Mouse (Mus musculus) retina, adult 2 months (tissue): ENCODE results near the gene Id1.

Source experiments
- DNase-seq: peaks from one replicate; pipeline ENCODE4 v3.0.0-alpha.2; 2012; ENCODE audit warnings: low read depth, low spot score

Id1 gene

DNA sequence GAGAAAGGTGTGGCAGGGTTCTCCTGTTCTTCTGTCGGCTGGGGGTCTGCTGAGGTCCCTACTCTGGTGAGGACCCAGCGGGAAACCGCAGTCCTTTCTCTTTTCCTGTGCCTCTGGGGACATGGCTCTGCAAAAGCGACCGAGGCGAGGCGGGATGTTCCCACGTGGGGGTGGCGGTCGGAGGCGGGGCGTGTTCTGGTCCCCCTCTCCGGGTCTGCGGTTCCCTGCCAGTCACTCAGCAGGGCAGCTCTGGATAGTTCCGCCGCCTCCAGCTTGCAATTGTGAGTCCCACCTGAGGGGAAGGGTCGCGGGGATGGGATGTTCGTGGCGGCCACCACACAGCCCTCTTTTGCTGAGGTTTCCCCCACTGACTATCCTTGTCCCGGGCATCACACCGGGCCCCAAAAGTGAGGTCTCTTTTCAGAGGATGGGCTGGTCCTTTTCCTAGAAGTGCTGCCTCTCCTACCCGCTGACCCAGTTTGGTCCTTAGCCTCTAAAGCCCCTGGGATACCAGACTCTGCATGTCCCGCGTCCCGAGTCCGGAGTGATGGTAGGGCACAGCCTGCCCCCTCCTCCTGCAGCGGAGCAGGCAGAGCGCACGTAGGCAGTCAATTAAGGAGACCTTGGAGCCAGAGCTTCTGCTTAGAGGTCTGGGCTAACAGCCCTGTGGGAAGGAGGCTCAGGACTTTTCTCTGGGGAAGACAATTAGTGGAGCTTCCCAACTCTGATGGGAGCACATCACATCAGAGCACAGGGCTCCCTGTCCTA, 18.1 kb downstream of the Id1 start, which contains the start of gene Cox4i2:
TSS of gene Cox4i2 (plus strand) at position 230 of the 768 bp plus-strand sequence.
- no peak for DNase-seq

DNA sequence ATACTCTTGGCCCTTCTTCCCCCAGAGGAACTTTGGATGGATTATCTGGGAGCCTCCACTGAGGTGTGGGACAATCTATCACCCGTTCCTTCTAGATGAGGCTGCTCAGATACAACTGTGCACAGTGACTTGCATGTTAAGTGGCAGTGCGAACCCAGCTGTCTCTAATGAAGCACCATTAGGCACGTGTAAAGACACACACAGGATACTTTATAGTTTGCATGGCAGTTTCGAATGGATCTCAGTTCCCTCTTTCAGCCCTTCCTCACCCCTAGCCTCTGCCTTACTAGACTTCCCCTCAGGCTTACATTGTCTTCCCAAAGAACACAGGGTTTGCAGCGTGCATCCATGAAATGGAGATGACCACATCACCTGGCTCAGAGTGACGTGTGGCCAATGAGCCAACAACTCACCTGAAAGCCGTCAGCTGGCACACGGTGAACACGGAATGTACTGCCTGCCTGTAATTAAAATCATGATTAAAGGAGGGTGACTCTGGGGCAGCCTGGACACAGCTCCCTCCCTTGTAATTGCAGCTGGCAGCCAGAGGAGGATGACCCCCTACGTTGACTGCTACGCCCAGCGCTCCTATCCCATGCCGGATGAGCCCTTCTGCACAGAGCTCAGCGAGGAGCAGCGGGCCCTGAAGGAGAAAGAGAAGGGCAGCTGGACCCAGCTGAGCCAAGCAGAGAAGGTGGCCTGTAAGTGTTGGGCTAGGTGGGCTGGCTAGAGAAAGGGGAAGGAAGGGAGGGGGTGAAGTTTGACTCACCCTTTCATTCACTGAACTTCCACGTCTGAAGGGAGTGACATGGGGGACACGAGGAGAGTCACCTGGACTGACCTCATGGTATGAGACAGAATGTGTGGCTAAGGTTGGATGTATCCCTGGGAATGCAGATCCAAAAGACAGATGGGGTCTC, 20.7 kb downstream of the Id1 start:
- DNase-seq: no peak

DNA sequence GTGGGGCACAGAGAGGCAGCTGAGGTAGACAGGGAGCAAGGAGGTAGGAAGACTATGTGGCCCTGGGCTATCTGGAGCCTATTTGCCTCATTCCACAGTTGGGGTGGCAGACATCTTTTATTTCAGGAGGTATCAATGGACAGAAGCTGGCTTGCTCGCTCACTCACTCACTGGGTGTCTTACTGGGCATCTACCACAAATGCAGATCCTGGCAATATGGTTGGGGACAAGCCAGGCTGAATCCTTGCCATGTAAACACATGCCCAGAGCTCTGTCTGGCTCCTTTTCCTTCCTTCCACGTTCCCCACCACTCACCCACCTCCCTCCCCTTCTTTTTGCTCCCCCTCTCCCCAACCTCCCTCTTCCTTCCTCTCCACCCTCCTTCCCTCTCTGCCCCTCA, 21.4 kb downstream of the Id1 start:
- no peak for DNase-seq

DNA sequence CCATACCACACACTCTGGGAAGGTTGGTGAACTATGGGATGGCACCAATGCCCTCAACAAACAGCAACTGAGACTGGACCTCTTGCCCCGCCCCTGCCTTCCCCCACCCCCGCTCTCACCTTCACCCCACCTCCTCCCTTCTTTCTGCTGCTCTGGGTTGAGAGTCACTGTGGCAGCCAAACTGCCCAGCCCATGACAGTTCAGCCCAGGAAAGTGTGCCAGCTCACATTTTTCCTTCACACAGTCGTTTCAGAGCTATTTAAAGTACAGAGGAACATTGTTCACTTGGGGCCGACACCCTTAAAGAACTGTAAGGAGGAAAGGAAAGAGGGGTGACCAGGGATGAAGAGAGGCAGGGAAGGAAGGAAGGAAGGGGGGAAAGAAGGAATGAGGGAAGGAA, 22.3 kb downstream of the Id1 start:
- DNase-seq: no peak

DNA sequence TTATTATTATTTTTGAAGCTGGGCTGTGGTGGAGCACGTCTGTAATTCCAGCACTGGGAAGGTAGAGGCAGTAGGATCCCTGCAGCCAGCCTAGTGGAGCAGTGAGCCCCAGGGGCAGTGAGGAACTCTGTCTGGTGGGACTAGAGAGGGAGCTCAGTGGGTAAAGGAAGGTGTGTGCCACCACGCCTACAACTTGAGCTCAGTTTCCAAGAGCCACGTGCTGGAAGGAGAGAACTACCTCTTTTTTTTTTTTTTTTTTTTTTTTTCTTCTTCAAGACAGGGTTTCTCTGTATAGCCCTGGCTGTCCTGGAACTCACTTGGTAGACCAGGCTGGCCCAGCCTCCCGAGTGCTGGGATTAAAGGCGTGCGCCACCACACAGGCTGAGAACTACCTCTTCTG, 27.3 kb downstream of the Id1 start:
- no peak for DNase-seq

DNA sequence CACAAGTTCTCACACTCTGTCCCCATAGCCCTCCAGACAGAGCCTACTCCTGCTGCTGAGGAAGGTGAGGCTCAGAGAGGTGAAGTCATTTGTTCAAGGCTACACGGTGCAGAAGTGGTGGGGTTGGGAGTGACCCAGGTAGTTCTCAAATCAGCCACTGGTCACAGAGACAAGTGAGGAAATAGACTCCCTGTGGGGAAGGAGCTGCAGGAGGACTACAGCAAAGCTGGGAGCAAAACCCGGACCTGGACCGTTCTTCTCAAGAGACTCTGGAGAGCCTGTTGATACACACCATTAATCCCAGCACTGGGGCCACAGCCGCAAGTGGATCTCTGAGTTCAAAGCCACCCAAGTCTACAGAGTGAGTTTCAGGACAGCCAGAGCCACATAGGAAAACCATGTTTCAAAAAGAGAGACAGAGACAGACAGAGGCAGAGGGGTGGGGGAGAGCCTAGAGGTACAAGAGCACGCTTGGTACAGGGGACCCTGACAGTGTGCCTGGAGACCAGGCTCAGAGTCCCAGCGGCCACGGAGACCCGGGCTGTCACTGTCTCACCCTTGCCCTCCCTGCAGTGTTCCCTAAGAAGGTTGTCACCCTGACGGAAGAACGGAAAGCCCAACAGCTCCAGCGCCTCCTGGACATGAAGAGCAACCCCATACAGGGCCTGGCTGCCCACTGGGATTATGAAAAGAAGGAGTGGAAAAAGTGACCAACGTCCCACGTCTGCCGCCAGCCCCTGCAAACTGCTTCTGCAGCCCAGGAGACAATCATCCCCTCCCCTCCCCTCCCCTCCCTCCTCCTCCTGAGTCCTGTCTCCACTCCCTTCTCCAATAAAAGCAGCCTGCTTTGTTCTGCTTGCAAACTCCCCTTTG, 28.4 kb downstream of the Id1 start:
- DNase-seq: no peak

DNA sequence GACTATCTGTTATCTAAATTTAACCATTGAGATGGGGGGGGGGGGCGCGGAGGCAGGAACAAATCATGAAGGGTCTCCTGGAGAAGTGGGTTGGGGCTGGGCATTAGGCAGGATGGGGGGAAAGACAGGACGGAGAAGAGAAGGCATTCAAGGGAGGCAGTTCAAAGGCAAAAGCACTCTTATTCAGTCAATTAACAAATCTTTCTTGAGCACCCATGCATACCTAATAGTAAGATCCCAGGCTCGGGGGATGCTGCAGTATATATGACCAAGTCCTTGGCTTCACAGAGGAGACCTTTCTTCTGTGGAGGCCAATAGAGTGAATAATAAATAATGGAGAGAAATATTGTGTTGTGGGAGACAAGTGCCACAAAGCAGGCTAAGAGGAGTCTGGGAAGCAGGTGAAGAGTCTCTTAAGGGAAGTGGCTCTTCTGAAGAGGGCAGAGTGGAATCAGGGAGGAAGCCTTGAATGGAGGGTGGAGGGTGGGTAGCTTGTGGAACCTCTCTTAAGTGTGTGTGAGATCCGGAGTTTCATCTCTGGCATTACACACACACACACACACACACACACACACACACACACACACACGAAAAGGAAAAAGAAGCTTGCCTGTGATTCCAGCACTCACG, 29.1 kb downstream of the Id1 start:
- no peak for DNase-seq

DNA sequence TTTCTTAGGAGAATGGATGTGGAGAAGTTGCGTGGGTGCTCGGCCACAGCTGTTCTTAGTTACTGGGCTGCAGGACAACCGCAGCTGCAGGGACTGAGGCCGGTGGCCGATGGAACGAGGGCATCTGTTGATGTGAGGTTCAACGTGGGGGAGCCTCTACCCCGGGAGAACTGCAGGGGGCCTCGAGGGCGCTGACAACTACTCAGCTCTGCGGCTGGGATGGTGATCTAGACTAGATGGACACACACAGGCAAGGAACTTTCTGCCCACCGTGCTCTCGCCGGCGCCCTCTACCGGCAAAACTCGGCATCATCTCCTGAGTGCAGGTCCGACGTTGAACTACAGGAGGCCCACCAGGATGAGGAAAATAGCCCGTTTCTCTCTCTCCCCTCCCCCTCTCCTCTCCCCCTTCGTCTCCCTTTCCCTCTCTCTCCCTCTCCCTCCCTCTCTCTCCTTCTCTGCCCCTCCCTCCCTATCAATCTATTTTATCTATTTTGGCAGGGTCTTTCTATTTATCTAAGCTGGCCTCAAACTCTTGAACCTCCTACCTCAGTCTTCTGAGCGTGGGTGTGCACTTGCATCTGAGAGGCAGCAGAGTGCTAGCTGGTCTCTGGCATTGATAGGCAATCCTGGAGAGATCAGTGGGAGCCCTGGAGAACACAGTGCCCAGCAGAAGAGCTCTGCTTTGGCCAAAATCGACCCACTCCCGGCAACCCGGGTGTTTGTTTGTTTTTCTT, 30.5 kb downstream of the Id1 start:
- DNase-seq: peak; percentile 41

DNA sequence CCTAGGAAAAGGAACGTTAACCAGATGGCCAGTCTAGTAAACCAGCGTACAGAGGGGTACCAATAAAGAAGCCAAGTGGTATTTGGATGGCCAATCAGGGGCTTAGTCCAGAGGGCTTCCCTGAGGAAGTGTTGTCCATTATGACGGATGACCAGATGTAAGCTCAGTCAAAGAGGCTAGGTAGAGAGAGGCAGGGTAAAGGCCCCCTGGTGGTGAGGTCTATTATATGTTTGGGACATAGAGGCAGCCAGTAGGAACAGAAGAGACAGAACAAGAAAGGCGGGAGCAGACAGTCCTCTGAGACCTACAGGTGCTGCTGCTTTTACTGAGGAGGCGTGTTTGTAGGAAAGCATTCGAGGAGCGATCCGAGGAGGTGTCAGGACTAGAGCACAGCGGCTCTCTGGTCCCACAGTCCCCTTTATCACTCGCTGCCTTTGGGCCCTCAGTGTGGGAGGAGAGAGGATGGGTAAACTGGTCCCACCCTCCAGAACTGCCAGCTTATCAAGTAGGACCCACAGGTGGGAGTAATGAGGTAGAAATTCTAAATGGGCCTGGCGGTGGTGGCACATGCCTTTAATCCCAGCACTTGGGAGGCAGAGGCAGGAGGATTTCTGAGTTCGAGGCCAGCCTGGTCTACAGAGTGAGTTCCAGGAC, 31.7 kb downstream of the Id1 start:
- no peak for DNase-seq

DNA sequence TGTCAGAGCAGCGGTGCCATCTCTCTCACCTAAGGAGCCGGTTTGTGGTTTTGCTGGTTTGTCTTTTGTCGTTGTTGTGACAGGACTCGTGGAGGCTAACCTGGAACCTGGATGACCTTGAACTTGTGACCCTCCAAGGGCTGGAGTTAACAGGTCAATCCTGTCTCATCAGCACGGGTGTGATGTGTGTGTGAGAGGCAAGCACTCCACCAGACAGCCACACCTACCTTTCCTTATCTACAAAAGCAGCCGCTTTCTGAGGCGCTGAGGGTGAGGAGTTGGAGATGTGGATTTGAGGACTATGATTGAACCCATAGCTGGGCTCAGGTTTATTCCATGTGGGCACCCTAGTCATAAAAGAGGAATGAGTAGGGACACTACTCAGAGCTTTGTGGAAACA, 33.6 kb downstream of the Id1 start:
- DNase-seq: no peak

DNA sequence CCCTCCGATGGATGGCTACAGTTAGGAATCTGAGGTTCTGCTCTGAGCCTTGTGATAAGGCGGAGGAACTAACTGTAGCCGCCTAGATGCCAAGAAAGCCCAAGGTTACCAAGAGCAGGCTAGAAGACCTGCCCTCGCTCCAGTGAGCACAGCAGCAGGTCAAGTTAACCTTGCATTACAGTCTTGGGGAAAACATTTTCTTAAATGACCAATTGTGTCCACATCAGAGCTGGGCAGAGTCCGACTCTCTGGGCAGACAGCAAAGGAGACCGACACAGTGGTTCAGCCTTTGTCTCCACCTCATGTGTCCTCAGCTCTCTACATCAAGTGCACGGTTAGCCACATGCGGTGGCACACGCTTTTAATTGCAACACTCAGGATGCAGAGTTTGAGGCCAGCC, 35.5 kb downstream of the Id1 start:
- DNase-seq: no peak

DNA sequence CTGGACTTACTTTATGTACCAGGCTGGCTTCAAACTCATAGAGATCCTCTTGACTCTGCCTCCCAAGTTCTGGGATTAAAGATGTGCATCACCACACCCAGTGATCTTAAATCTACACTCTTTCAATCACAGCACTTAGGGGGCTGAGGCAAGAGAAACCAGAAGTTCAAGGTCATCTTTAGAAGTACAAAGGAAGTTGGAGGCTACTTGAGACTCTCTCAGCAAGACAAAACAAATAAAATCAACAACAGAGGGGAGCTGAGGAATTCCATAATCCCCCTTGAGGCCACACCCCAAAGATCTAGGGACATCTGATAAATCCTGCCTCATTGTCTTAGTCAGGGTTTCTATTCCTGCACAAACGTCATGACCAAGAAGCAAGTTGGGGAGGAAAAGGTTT, 36.2 kb downstream of the Id1 start:
- no peak for DNase-seq

DNA sequence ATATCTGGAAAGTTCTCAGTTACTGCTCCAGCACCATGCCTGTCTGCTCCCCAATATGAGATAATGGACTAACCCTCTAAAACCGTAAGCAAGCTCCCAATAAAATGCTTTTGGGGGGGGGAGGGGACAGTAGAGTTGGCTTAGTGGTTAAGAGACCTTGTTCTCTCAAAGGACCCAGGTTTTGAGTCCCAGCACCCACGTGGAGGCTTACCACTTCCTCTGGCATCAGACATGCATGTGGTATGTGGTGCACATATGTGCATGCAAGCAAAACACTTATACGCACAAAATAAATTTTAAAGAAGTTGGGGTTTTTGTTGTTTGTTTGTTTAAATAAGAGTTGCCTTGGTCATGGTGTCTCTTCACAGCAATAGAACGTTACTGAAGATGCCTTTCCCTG, 39.3 kb downstream of the Id1 start:
- no peak for DNase-seq

DNA sequence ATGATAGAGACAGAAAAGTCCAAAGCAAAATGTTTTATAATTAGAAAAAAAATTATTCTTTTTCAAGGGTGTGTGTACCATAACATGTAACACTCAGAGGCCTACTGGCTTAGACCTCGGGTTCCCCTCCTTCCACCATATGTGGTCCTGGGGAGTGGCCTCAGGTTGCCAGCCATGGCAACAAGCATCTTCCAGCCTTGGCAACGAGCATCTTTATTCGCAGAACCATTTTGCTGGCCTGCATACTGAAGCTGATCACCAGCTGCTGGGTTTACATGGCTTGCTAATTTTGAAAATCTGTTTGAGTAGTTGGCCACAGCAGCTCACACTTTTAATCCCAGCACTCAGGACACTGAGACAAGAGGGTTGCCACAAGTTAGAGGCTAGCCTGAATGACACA, 40.0 kb downstream of the Id1 start:
- DNase-seq: no peak

DNA sequence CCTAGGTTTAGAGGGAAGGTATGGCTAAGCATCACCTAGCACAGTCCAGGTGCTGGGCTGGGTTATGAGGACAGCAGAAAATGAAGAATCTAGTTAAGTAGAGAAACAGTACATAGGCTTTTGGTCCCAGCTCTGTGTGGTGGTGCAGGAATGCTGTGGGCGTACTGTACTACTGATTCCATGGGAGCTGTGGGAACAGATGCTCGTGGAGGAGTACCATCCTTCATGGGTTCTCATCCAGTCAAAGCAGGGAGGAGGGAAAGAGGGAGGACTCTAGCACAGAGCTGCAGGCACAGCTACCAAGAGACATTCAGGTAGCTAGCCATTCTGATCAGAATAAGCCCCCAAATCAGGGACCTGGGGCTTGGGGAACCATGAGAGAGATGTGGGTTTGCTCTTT, 40.4 kb downstream of the Id1 start:
- DNase-seq: no peak

DNA sequence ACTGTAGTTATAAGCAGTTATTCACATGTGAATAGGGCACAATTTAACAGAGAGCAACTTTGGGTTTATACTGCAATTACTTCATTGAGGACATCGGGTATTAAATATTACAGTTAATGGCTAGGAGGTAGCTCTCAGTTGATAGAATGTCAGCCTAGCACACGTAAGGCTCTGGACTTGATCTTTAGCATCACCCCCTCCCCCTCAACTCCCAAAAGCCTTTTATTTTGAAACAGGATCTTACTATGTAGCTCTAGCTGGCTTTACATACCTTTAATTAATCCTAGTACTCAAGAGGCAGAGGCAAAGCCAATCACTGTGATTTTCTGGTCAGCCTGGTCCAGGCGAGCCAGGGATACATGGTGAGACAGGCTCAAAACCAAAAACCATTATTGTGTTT, 41.0 kb downstream of the Id1 start:
- no peak for DNase-seq

DNA sequence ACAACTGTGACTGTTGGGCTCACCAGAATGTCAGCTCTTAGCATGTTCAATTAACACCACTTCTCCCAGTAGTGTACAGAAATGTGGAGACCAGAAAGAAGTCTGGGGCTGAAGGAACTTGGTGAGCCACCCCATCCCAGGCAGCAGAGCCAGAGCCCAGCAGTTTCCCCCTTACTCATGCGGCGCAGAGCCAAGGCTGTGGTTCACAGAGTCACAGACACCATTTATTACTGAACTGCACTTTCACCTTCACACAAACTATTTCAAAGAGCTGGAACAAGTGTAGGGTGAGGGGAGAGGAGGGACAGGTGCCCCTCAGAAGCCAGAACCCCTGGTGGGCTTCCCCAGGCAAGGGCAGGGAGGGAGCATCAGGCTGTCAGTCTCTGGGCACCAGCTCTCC, 44.4 kb downstream of the Id1 start:
- DNase-seq: no peak

DNA sequence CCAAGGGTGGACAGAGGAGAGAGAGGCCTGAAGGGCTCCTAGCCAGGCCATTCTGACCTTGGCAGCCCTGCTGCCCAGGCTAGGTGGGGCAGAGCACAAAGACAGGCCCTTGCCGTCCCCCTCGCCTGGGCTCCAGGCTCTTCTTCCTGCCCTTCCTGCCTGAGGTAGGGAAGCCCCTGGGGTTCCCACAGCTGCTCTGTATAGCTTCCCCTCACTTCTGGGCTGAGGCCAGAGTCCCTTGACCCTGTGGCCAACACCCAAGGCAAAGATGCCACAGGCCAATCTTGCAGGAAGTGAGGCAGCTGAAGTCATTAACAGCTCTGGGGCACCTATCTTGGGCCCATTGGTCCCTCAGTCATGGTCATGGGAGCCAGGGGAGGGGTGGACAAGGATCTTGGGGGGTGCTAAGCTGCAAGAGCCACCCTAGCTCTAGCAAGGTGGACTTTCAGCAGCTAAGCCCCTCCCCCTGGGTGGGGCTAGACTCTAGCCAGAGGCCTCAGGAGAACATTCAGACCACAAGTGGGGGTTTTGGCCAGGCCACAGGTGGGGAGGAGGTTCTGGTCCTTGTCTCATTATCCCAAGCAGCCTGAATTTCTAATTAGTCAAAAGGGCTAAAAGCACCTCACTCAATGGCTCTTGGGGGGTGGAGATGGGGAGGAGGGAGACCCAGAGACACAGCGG, 45.1 kb downstream of the Id1 start:
- no peak for DNase-seq

DNA sequence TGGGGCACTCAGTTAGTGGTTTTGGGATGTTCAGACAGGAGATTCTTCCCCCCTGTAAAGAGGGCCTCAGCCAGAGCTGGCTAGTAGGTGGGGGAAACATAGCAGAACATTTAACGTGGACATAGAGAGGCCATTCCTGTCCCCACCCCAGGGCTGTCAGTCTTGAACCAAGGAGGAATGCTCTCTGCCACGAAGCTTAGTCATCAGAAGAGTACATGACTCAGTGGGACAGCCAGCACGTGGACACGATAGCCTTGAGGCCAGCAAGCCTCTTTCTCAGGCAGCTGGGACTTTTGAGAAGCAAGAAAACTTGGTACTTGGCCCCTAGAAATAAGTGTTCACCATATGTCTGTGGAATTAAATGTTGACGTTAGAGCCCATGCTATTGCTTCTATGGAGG, 46.6 kb downstream of the Id1 start:
- no peak for DNase-seq

DNA sequence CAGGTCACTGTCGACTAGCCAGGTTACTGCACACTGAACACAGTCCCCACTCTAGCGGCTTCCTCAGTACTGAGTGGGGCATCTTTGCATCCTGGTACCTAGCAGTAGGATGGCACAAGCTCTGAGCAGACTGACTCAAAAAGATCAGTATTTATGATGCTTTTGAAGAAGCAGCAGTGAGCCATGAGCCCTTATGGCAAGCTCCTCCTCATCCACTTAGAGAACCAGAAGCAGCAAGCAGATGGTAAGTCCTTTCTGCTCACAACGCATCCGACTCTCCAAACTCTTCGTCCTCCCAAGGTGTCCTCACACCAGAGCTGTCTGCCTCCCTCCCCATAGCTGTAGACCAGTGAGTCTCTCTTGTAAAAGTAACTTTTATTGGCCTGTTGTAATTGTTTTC, 47.2 kb downstream of the Id1 start:
- DNase-seq: no peak
